Mouse (Mus musculus): ENCODE data around the gene Gm9945. TPM values are rescaled to one million over a fixed set of nuclear protein-coding genes. Genes with fewer than 3 reads are reported as not detected.
A peak's percentile ranks its signal among the peaks of the same experiment; 100 is the strongest.

Gm9945 gene
- total and polyA plus RNA-seq, 3 experiments: not detected

- peak; percentile 75 to 81 for DNase-seq
- Histone ChIP-seq H3K27me3 (ENCODE audit: control insufficient read depth, insufficient read depth, low read length) (no peaks in the 10 kb centered on the region), H3K4me1 (ENCODE audit: control insufficient read depth, insufficient read depth, low read length) (peaks cover 29% of the 10 kb centered on the region), H3K79me2 (replicated peaks; ENCODE audit: control insufficient read depth, insufficient read depth, low read length) (peaks cover 2% of the 10 kb centered on the region; the same call in 1 of the 2 replicates), H3K4me3 (no peak overlapping the region), H3K9ac (ENCODE audit: low read depth, low read length) (peak overlapping the region; percentile 24), H3K27ac (peak overlapping the region; percentile 55), H3K36me3 (ENCODE audit: control insufficient read depth, insufficient read depth, low read length) (no peaks in the 10 kb centered on the region)
- WGBS: 10% methylated on average over 6 of the region's 6 CpGs
- no peak for TF ChIP-seq CTCF (IDR thresholded peaks at IDR 0.05)
- TF ChIP-seq POLR2A (IDR thresholded peaks at IDR 0.05; ENCODE audit: insufficient read depth, low read depth, low read length): no peak
- TF ChIP-seq EP300 (IDR thresholded peaks at IDR 0.05; ENCODE audit: insufficient read depth, low read depth, low read length): no peak
- intact Hi-C loops (cut with DNase I): loop anchor here (5.0 kb wide), 1 partner anchor 57 kb away; the partner anchor contains the start of gene Gm9837
These were observed 49.2 kb downstream of the Gm9945 start for GRCm38 (mm10) chr11:53529253-53529557.

GRCm38 (mm10) chr11:53530001-53530400, 50.0 kb downstream of the Gm9945 start:
- Histone ChIP-seq H3K4me1 (ENCODE audit: control insufficient read depth, insufficient read depth, low read length) (peaks cover 24% of the 10 kb centered on the region), H3K27ac (no peak overlapping the region), H3K9ac (ENCODE audit: low read depth, low read length) (no peak overlapping the region), H3K36me3 (ENCODE audit: control insufficient read depth, insufficient read depth, low read length) (no peaks in the 10 kb centered on the region), H3K79me2 (replicated peaks; ENCODE audit: control insufficient read depth, insufficient read depth, low read length) (peaks cover 2% of the 10 kb centered on the region; the same call in 1 of the 2 replicates), H3K4me3 (no peak overlapping the region), H3K27me3 (ENCODE audit: control insufficient read depth, insufficient read depth, low read length) (no peaks in the 10 kb centered on the region)
- TF ChIP-seq EP300 (IDR thresholded peaks at IDR 0.05; ENCODE audit: insufficient read depth, low read depth, low read length) (no peak), POLR2A (IDR thresholded peaks at IDR 0.05; ENCODE audit: insufficient read depth, low read depth, low read length) (no peak), CTCF (IDR thresholded peaks at IDR 0.05) (no peak)
- WGBS: 78% methylated on average over 9 of the region's 9 CpGs
- intact Hi-C loops (cut with DNase I): no loop called here
- DNase-seq: no peak

Other genes starting within 250 kb of the Gm9945 start
- gene Hspa4, start 179.7 kb upstream of the Gm9945 start, total RNA-seq (2021): 100 to 1,000 TPM; 109 to 126 TPM
- gene Hspa4, start 179.7 kb upstream of the Gm9945 start, polyA plus RNA-seq (2012; rRNA removed): 19.2 and 39.7 TPM in 2 replicates
- gene Zcchc10, start 155.5 kb upstream of the Gm9945 start, total RNA-seq (2021): 1 to 10 TPM; 5.9 to 7.9 TPM
- gene Zcchc10, start 155.5 kb upstream of the Gm9945 start, polyA plus RNA-seq (2012; rRNA removed): 3.8 and 4.1 TPM in 2 replicates
- gene Aff4, start 129.3 kb upstream of the Gm9945 start, total RNA-seq (2021): 10 to 100 TPM; 77.3 to 80.0 TPM
- gene Aff4, start 129.3 kb upstream of the Gm9945 start, polyA plus RNA-seq (2012; rRNA removed): 13.7 and 29.5 TPM in 2 replicates
- not detected for gene Leap2, start 57.0 kb upstream of the Gm9945 start, total RNA-seq (2021)
- gene Leap2, start 57.0 kb upstream of the Gm9945 start, polyA plus RNA-seq (2012; rRNA removed): not detected in 2 replicates
- 1,000 to 10,000 TPM; 2,451 to 2,926 TPM for gene Uqcrq, start 49.3 kb upstream of the Gm9945 start, total RNA-seq (2021)
- 1,535 and 1,905 TPM in 2 replicates for gene Uqcrq, start 49.3 kb upstream of the Gm9945 start, polyA plus RNA-seq (2012; rRNA removed)
- under 1 TPM; 0.37 to 0.43 TPM for gene Gdf9, start 49.1 kb upstream of the Gm9945 start, total RNA-seq (2021)
- 0.39 and 1.5 TPM in 2 replicates for gene Gdf9, start 49.1 kb upstream of the Gm9945 start, polyA plus RNA-seq (2012; rRNA removed)
- not detected for gene Gm10447, start 23.1 kb upstream of the Gm9945 start, total RNA-seq (2021)
- not detected in 2 replicates for gene Gm10447, start 23.1 kb upstream of the Gm9945 start, polyA plus RNA-seq (2012; rRNA removed)
- under 1 TPM; 0.34 to 0.91 TPM for gene Shroom1, start 23.0 kb upstream of the Gm9945 start, total RNA-seq (2021)
- 0.53 and 0.80 TPM in 2 replicates for gene Shroom1, start 23.0 kb upstream of the Gm9945 start, polyA plus RNA-seq (2012; rRNA removed)
- not detected for gene Gm9837, start 9.7 kb upstream of the Gm9945 start, total RNA-seq (2021)
- gene Gm9837, start 9.7 kb upstream of the Gm9945 start, polyA plus RNA-seq (2012; rRNA removed): not detected in 2 replicates
- gene Sowaha, start 108 bp downstream of the Gm9945 start, total RNA-seq (2021): under 1 TPM; 0.05 to 0.34 TPM
- gene Sowaha, start 108 bp downstream of the Gm9945 start, polyA plus RNA-seq (2012; rRNA removed): 0.03 and 0.10 TPM in 2 replicates
- gene Sept8, start 39.1 kb downstream of the Gm9945 start, total RNA-seq (2021): 10 to 100 TPM; 25.7 to 28.2 TPM
- 24.8 and 39.2 TPM in 2 replicates for gene Sept8, start 39.1 kb downstream of the Gm9945 start, polyA plus RNA-seq (2012; rRNA removed)
- 1 to 10 TPM; 7.9 to 8.2 TPM for gene Kif3a, start 87.2 kb downstream of the Gm9945 start, total RNA-seq (2021)
- 4.9 and 9.0 TPM in 2 replicates for gene Kif3a, start 87.2 kb downstream of the Gm9945 start, polyA plus RNA-seq (2012; rRNA removed)
- not detected for gene Il4, start 138.5 kb downstream of the Gm9945 start, total RNA-seq (2021)
- gene Il4, start 138.5 kb downstream of the Gm9945 start, polyA plus RNA-seq (2012; rRNA removed): 0.27 TPM in 1 of 2 replicates, not detected in the other
- gene Il13, start 154.5 kb downstream of the Gm9945 start, total RNA-seq (2021): not detected
- gene Il13, start 154.5 kb downstream of the Gm9945 start, polyA plus RNA-seq (2012; rRNA removed): not detected in 2 replicates
- 1 to 10 TPM; 6.8 TPM for gene Rad50, start 227.2 kb downstream of the Gm9945 start, total RNA-seq (2021)
- 1.9 and 3.0 TPM in 2 replicates for gene Rad50, start 227.2 kb downstream of the Gm9945 start, polyA plus RNA-seq (2012; rRNA removed)
- gene Il5, start 240.6 kb downstream of the Gm9945 start, total RNA-seq (2021): not detected
- 0.12 and 0.21 TPM in 2 replicates for gene Il5, start 240.6 kb downstream of the Gm9945 start, polyA plus RNA-seq (2012; rRNA removed)

Data from heart, adult 2 months (tissue).